Mouse (Mus musculus) left cerebral cortex, postnatal 25 days (tissue): ENCODE measurements around the gene Ap2a1. TPM values are rescaled to one million over a fixed set of nuclear protein-coding genes. Genes with fewer than 3 reads are reported as not detected.

Experiments used
- DNase-seq, 2 experiments: peaks; one replicate each; pipeline ENCODE4 v3.0.0; 2022; ENCODE audit warnings: low spot score in 2 of 2, mixed read lengths in 1 of 2
- intact Hi-C: fragments of 180-260 bp; cut with DNase I; formaldehyde crosslinking; loops from one replicate; pipeline ENCODE4 v1.15.1; 2025
- total RNA-seq, 2 experiments: library from RNA; stranded (reverse); gene quantifications; 2 replicates each; pipeline ENCODE4 v1.2.3; 2021

Ap2a1 gene
- total RNA-seq: 100 to 1,000 TPM; 325 to 334 TPM

DNA sequence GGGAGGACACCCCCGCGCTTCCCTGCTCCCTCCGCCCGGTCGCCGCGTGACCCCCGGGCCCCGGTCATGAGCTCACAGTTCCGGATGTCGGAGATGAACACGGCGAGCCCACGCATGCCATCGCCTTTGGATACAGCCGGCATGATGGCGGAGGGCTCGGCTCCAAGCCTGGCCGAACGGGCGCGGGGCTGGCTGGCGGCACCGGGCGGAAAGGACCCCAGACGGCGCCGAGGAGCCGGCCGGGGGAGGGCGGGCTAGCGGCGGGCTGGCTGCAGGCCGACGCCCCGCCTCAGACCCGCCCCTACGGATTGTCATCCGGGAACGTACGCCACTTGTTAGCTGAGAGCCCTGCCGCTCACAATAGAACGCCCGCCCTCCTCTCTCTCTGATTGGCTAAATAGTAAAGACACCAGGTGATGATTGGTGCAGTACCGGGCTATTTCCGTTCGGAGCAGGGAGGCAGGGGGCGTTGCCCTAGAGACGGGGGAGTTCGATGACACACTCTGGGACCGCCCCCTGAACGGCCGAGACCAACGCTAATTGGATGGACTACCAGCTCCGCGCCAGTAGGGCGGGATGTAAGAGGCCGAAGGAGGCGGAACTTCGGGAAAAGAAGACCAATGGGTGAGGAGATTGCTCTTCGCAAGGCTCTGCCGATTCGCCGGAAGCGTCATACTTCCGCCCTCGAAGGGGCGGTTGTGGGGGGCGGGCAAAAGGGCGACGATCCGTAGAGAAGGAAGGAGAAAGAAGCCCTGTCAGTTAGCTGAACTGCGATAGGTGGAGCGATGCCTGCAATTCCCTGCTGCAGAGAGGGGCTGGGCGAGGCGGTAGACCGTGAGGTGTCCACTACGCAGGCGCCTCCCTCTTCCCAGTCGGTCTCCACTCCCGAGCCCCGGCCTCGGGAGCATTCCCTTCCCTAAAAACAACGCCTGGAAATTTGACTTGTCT is at the start of gene Ap2a1:
Ap2a1 (minus strand) TSS at position 293 of the 948 bp plus-strand sequence.
- DNase-seq: peak; percentile 100
- intact Hi-C loops: no loop called here

- intact Hi-C loops: no loop called here
- DNase-seq: no peak
Observed at GRCm38 (mm10) chr7:44978300-44978699, 49.0 kb upstream of the Ap2a1 start.

DNA sequence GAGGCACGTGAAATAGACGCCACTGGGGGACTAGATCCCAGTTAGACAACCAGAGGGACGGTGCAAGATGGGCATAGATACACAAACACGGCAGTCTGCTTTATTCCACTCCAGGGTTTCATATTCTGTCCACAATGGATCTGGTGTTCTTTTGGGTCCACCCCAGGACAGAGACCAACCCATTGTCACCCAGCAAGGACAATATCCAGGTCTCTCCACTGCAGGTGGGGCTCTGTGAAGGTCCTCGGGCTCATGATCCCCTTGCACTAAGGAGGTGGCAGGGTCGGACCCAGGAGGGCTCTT is 45.8 kb upstream of the Ap2a1 start:
- intact Hi-C loops: no loop called here
- peak in 1 of 2 experiments; percentile 30 for DNase-seq

- intact Hi-C loops: no loop called here
- DNase-seq: peak; percentile 84 to 94
Observed at GRCm38 (mm10) chr7:44974383-44975116, 45.3 kb upstream of the Ap2a1 start, which contains the start of gene Cpt1c. Gene Cpt1c, minus strand, starts transcription at chr7:44974851.

DNA sequence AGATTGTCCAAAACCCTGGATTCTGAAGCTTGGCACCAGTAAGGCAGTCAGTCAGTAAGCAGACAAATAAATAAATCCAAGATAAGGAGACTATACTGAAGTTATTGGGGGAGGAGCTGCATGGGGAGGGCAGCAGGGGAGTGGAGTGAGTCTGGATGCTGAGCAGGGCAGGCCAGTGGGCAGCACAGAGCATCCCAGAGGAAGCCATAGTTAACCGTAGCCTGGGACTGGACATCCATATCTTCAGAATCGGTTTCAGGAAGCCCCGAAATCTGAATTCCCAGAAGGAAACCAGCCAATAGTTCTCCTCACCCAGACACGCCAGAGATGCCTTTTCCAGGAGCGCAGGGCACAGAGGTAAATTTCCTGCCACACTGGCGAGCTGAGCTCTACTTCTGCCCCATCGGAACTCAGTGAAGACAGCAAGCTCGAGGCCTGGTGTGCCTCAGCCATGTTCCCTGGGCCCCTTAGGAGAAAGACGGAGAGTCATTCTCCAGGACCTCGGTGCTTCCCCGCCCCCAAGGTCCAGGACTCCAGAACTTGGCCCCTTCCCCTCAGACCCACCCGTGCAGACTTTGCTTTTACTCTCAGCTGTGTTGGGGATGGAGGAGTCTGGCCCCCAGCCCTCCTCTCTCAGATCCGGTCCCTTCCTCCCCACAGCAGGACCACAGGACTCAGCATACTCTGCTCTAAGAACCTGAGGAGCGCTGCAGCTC is 44.3 kb upstream of the Ap2a1 start:
- DNase-seq: no peak
- intact Hi-C loops: no loop called here

- DNase-seq: no peak
- intact Hi-C loops: no loop called here
Observed at GRCm38 (mm10) chr7:44971142-44971541, 41.8 kb upstream of the Ap2a1 start.

GRCm38 (mm10) chr7:44970231-44970691 is 41.0 kb upstream of the Ap2a1 start:
- intact Hi-C loops: no loop called here
- DNase-seq: peak; percentile 83 to 90

GRCm38 (mm10) chr7:44966638-44967037 is 37.3 kb upstream of the Ap2a1 start:
- intact Hi-C loops: no loop called here
- no peak for DNase-seq

- no peak for DNase-seq
- intact Hi-C loops: no loop called here
Observed at GRCm38 (mm10) chr7:44965975-44966374, 36.7 kb upstream of the Ap2a1 start.

GRCm38 (mm10) chr7:44964990-44965389 is 35.7 kb upstream of the Ap2a1 start:
- DNase-seq: no peak
- intact Hi-C loops: no loop called here

GRCm38 (mm10) chr7:44962831-44963230 is 33.5 kb upstream of the Ap2a1 start:
- intact Hi-C loops: no loop called here
- DNase-seq: no peak

- DNase-seq: no peak
- intact Hi-C loops: no loop called here
Observed at GRCm38 (mm10) chr7:44962337-44962736, 33.0 kb upstream of the Ap2a1 start.

GRCm38 (mm10) chr7:44960512-44960910 is 31.2 kb upstream of the Ap2a1 start:
- intact Hi-C loops: no loop called here
- DNase-seq: no peak

- intact Hi-C loops: loop anchor here (5.0 kb wide), 1 partner anchor 43 kb away; no protein-coding TSS in a partner anchor
- DNase-seq: no peak
Observed at GRCm38 (mm10) chr7:44959874-44960511, 30.7 kb upstream of the Ap2a1 start.

GRCm38 (mm10) chr7:44959281-44959680 is 30.0 kb upstream of the Ap2a1 start:
- DNase-seq: no peak
- intact Hi-C loops: loop anchor here (5.0 kb wide), 1 partner anchor 42 kb away; no protein-coding TSS in a partner anchor

GRCm38 (mm10) chr7:44958208-44958607 is 28.9 kb upstream of the Ap2a1 start:
- peak in 1 of 2 experiments; percentile 68 for DNase-seq
- intact Hi-C loops: loop anchor here (5.0 kb wide), 1 partner anchor 41 kb away; no protein-coding TSS in a partner anchor

DNA sequence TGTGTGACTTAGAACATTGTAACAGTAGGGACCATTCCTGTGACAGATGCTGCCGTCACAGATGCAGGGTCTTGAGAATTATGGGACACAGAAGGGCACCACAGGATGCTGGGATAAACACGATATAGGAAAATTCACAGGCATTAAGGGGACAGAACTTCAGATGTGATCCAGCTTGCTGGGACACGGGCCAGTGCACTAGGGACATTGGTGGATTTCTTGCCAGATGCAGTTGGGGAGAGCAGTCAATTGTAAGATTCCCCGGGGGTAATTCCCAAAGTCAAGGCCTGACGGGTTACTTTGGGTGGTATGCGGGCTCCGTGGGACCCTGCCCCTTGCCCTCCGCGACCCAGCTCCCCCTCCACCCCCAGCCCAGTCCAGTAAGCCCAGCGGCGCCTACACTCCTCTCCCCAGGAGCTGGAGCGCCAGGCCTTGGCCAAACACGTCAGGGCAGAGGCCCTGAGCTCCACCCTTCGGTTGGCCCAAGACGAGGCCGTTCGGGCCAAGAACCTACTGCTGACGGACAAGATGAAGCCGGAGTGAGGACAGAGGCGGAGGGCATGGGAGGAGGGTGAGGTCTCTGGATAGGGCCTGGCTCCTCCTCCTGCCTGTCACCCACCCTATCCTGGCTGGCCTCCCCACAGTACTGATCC is 28.0 kb upstream of the Ap2a1 start:
- no peak for DNase-seq
- intact Hi-C loops: loop anchor here (5.0 kb wide), 1 partner anchor 40 kb away; no protein-coding TSS in a partner anchor

GRCm38 (mm10) chr7:44956266-44956665 is 27.0 kb upstream of the Ap2a1 start:
- intact Hi-C loops: loop anchor here (5.0 kb wide), 1 partner anchor 39 kb away; no protein-coding TSS in a partner anchor
- no peak for DNase-seq

GRCm38 (mm10) chr7:44955628-44956027 is 26.3 kb upstream of the Ap2a1 start:
- intact Hi-C loops: loop anchor here (5.0 kb wide), 1 partner anchor 38 kb away; no protein-coding TSS in a partner anchor
- DNase-seq: no peak
